Mouse (Mus musculus): ENCODE results near the gene Cyp1a1. TPM values are rescaled to one million over a fixed set of nuclear protein-coding genes. Genes with fewer than 3 reads are reported as not detected.

The Cyp1a1 gene
- 0.74 and 1.0 TPM in 2 replicates for total RNA-seq (2014; rRNA removed)
- polyA plus RNA-seq (2012; rRNA removed) = 1.0 TPM in 2 replicates

- Histone ChIP-seq H3K9ac (ENCODE audit: low read depth, low read length) (no peak within 1 kb of the TSS), H3K27ac (replicated peaks; ENCODE audit: insufficient read depth, low read depth, low read length) (peak within 1 kb of the TSS; percentile 57), H3K79me2 (ENCODE audit: control insufficient read depth, insufficient read depth, low read length) (no peaks in the 10 kb centered on the region), H3K27me3 (ENCODE audit: control insufficient read depth, insufficient read depth, low read length) (no peaks in the 10 kb centered on the region), H3K4me1 (ENCODE audit: control insufficient read depth, insufficient read depth, low read length) (peaks cover 26% of the 10 kb centered on the region), H3K4me3 (ENCODE audit: insufficient read depth, low read depth, low read length) (no peak within 1 kb of the TSS), H3K36me3 (ENCODE audit: control insufficient read depth, insufficient read depth, low read length) (no peaks in the 10 kb centered on the region)
- WGBS = 25% methylated on average over 2 of the region's 2 CpGs
- TF ChIP-seq POLR2A (IDR thresholded peaks at IDR 0.05; ENCODE audit: extremely low read depth, insufficient read depth, low read length) (no peak), CTCF (IDR thresholded peaks at IDR 0.05; ENCODE audit: low read depth, low read length) (no peak)
- DNase-seq (ENCODE audit: extremely low read depth, low read depth, low spot score) = peak; percentile 87
These were observed at the start of gene Cyp1a1 for GRCm38 (mm10) chr9:57687751-57688150. Gene Cyp1a1, plus strand, starts transcription at chr9:57687928.

DNA sequence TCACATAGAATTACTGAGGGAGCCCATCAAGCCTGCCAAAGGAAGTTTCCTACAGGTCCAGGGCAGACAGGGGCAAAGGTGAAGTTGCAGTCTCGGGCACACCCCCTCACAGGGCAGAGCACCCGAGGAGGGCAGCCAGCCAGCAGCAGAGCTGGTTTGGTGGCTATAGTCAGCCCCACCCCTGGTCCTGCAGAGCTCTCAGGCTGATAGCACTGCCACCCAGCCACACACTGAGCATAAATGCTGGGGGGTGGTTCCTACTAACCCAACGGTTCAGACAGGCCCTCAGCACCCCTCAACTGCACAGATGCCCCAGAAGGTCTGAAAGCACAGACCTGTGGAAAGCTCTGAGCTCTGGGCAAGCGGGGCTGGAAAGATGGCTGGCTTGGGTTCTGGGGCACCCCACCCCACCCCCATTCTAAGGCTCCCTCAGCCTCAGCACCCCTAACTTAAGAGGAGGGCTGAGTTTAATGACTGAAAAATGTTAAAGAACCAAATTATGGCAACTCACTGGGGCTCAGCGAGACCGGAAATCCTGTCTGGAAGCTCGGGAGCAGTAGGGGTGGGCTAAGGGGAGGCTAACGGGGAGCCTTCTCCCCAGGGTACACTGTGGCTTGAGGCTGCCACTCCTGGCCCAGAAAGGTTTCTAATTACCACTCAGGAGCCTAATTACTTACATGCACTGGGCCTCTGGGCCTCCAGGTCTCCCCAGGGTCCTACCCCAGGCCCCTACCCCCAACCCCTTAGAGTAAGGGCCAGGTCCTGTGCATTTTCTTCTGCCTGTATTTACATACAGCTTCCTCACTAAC lies 48.9 kb upstream of the Cyp1a1 start:
- TF ChIP-seq POLR2A (IDR thresholded peaks at IDR 0.05; ENCODE audit: extremely low read depth, insufficient read depth, low read length) = no peak
- no peak for TF ChIP-seq CTCF (IDR thresholded peaks at IDR 0.05; ENCODE audit: low read depth, low read length)
- Histone ChIP-seq H3K4me3 (ENCODE audit: insufficient read depth, low read depth, low read length) (no peak overlapping the region), H3K4me1 (ENCODE audit: control insufficient read depth, insufficient read depth, low read length) (peaks cover 58% of the 10 kb centered on the region), H3K79me2 (ENCODE audit: control insufficient read depth, insufficient read depth, low read length) (peaks cover 74% of the 10 kb centered on the region), H3K36me3 (ENCODE audit: control insufficient read depth, insufficient read depth, low read length) (no peaks in the 10 kb centered on the region), H3K27ac (replicated peaks; ENCODE audit: insufficient read depth, low read depth, low read length) (peak overlapping the region; percentile 49), H3K27me3 (ENCODE audit: control insufficient read depth, insufficient read depth, low read length) (no peaks in the 10 kb centered on the region), H3K9ac (ENCODE audit: low read depth, low read length) (peak overlapping the region; percentile 11; the same call in 1 of the 2 replicates)
- whole genome bisulfite sequencing = 36% methylated on average over 8 of the region's 8 CpGs
- peak; percentile 92 for DNase-seq (ENCODE audit: extremely low read depth, low read depth, low spot score)

- Histone ChIP-seq H3K27me3 (ENCODE audit: control insufficient read depth, insufficient read depth, low read length) (no peaks in the 10 kb centered on the region), H3K36me3 (ENCODE audit: control insufficient read depth, insufficient read depth, low read length) (no peaks in the 10 kb centered on the region), H3K27ac (replicated peaks; ENCODE audit: insufficient read depth, low read depth, low read length) (peak overlapping the region; percentile 10), H3K9ac (ENCODE audit: low read depth, low read length) (peak overlapping the region; percentile 7), H3K4me3 (ENCODE audit: insufficient read depth, low read depth, low read length) (no peak overlapping the region; the same call in 1 of the 2 replicates), H3K79me2 (ENCODE audit: control insufficient read depth, insufficient read depth, low read length) (peaks cover 73% of the 10 kb centered on the region), H3K4me1 (ENCODE audit: control insufficient read depth, insufficient read depth, low read length) (peaks cover 55% of the 10 kb centered on the region)
- TF ChIP-seq CTCF (IDR thresholded peaks at IDR 0.05; ENCODE audit: low read depth, low read length) (no peak), POLR2A (IDR thresholded peaks at IDR 0.05; ENCODE audit: extremely low read depth, insufficient read depth, low read length) (no peak)
- no peak for DNase-seq (ENCODE audit: extremely low read depth, low read depth, low spot score)
- 33% methylated on average over 5 of the region's 5 CpGs for whole genome bisulfite sequencing
These were observed 47.9 kb upstream of the Cyp1a1 start for GRCm38 (mm10) chr9:57639661-57640328.

GRCm38 (mm10) chr9:57640384-57640783 lies 47.3 kb upstream of the Cyp1a1 start:
- 27% methylated on average over 15 of the region's 15 CpGs for WGBS
- Histone ChIP-seq H3K27ac (replicated peaks; ENCODE audit: insufficient read depth, low read depth, low read length) (peak overlapping the region; percentile 10), H3K27me3 (ENCODE audit: control insufficient read depth, insufficient read depth, low read length) (no peaks in the 10 kb centered on the region), H3K79me2 (ENCODE audit: control insufficient read depth, insufficient read depth, low read length) (peaks cover 72% of the 10 kb centered on the region), H3K36me3 (ENCODE audit: control insufficient read depth, insufficient read depth, low read length) (no peaks in the 10 kb centered on the region), H3K4me1 (ENCODE audit: control insufficient read depth, insufficient read depth, low read length) (peaks cover 55% of the 10 kb centered on the region), H3K4me3 (ENCODE audit: insufficient read depth, low read depth, low read length) (peak overlapping the region; percentile 8; the same call in 1 of the 2 replicates), H3K9ac (ENCODE audit: low read depth, low read length) (peak overlapping the region; percentile 7)
- no peak for TF ChIP-seq POLR2A (IDR thresholded peaks at IDR 0.05; ENCODE audit: extremely low read depth, insufficient read depth, low read length)
- no peak for TF ChIP-seq CTCF (IDR thresholded peaks at IDR 0.05; ENCODE audit: low read depth, low read length)
- peak; percentile 55 for DNase-seq (ENCODE audit: extremely low read depth, low read depth, low spot score)

DNA sequence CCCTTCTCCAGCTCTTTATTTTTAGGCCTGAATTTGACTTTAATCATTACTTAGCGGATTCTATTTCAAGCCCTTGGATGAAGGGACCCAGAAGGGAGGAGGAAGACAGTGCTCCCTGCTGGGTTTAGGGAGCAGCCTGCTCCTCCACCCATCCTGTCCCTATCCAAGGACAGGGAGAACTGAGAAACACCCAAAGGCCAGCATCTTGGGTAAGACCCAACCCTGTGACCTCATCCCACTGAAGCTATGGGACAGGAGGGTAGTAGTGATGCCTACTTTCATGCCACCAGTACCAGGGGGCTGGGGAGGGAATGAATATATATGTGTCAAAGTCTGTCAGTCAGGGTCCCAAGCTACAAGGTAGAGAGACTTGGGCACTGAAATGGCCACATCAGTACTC lies 46.7 kb upstream of the Cyp1a1 start:
- H3K27ac ChIP-seq (replicated peaks; ENCODE audit: insufficient read depth, low read depth, low read length) = peak overlapping the region; percentile 7
- H3K9ac ChIP-seq (ENCODE audit: low read depth, low read length) = no peak overlapping the region
- H3K36me3 ChIP-seq (ENCODE audit: control insufficient read depth, insufficient read depth, low read length) = no peaks in the 10 kb centered on the region
- TF ChIP-seq CTCF (IDR thresholded peaks at IDR 0.05; ENCODE audit: low read depth, low read length) (no peak), POLR2A (IDR thresholded peaks at IDR 0.05; ENCODE audit: extremely low read depth, insufficient read depth, low read length) (no peak)
- DNase-seq (ENCODE audit: extremely low read depth, low read depth, low spot score) = no peak
- 86% methylated on average over 1 of the region's 1 CpGs for WGBS
- peaks cover 58% of the 10 kb centered on the region for H3K4me1 ChIP-seq (ENCODE audit: control insufficient read depth, insufficient read depth, low read length)
- H3K79me2 ChIP-seq (ENCODE audit: control insufficient read depth, insufficient read depth, low read length) = peaks cover 70% of the 10 kb centered on the region
- no peak overlapping the region for H3K4me3 ChIP-seq (ENCODE audit: insufficient read depth, low read depth, low read length)
- no peaks in the 10 kb centered on the region for H3K27me3 ChIP-seq (ENCODE audit: control insufficient read depth, insufficient read depth, low read length)
